Mouse (Mus musculus) midbrain, embryonic 15.5 days (tissue): ENCODE results near the gene Rgl1. TPM values are rescaled to one million over a fixed set of nuclear protein-coding genes. Genes with fewer than 3 reads are reported as not detected.
"Not testable (repeated sequence)": the region's sequence is repeated elsewhere in the genome, so short reads cannot be mapped to it uniquely, and the experiment has no call there.

Source experiments
- ATAC-seq: fragments of 200-750 bp; cut with Nextera tagmentation; replicated peaks from 2 replicates; pipeline ENCODE4 v1.8.0; 2017; ENCODE audit warnings: moderate TSS enrichment
- H3K27ac ChIP-seq: fragments of 300-500 bp; sonication (generic); 2 replicates; pipeline ENCODE4 v1.5.1; 2015; ENCODE audit warnings: mild to moderate bottlenecking, inconsistent platforms
- H3K27me3 ChIP-seq: fragments of 300-500 bp; sonication (generic); replicated peaks from 2 replicates; pipeline ENCODE4 v1.6.1; 2015; ENCODE audit warnings: inconsistent platforms
- H3K36me3 ChIP-seq: fragments of 300-500 bp; sonication (generic); replicated peaks from 2 replicates; pipeline ENCODE4 v1.6.1; 2015; ENCODE audit warnings: inconsistent platforms
- H3K4me1 ChIP-seq: fragments of 300-500 bp; sonication (generic); 2 replicates; pipeline ENCODE4 v1.6.1; 2015; ENCODE audit warnings: inconsistent platforms
- H3K4me2 ChIP-seq: fragments of 300-500 bp; sonication (generic); 2 replicates; pipeline ENCODE4 v1.6.1; 2015; ENCODE audit warnings: inconsistent platforms, mild to moderate bottlenecking, moderate library complexity
- H3K4me3 ChIP-seq: fragments of 300-500 bp; sonication (generic); 2 replicates; pipeline ENCODE4 v1.5.1; 2015; ENCODE audit warnings: mild to moderate bottlenecking, inconsistent platforms
- H3K9ac ChIP-seq: fragments of 300-500 bp; sonication (generic); 2 replicates; pipeline ENCODE4 v1.6.1; 2015; ENCODE audit warnings: mild to moderate bottlenecking, inconsistent platforms
- H3K9me3 ChIP-seq: fragments of 300-500 bp; sonication (generic); 2 replicates; pipeline ENCODE4 v1.6.1; 2016; ENCODE audit warnings: inconsistent platforms
- WGBS: fragments of 180-500 bp; shearing (Covaris S2); methylation state at CpG from one replicate; pipeline ENCODE4 v1.1.7; 2015; ENCODE audit warnings: mixed read lengths; 5-methylcytosine and 5-hydroxymethylcytosine counted together
- polyA plus RNA-seq: library from polyadenylated mRNA; unstranded; fragments of >200 nt; fragmentation: Nextera tagmentation; extraction: Ambion mirVana; gene quantifications from 2 replicates; pipeline ENCODE4 v1.2.1, GENCODE M21; 2015

Gene Rgl1
- polyA plus RNA-seq, 1 experiment from 2014 or later = 14.9 TPM

- Histone ChIP-seq H3K9me3 (no peaks in the 10 kb centered on the region), H3K4me1 (peaks cover 5% of the 10 kb centered on the region), H3K9ac (no peak overlapping the region), H3K4me2 (no peak overlapping the region), H3K27me3 (no peaks in the 10 kb centered on the region), H3K27ac (no peak overlapping the region), H3K4me3 (no peak overlapping the region), H3K36me3 (no peaks in the 10 kb centered on the region)
- WGBS = 72% methylated on average over 8 of the region's 8 CpGs
- ATAC-seq = no peak
Measured at GRCm38 (mm10) chr1:152795688-152796255, 29.6 kb upstream of the Rgl1 start.

GRCm38 (mm10) chr1:152793495-152794130 is 27.5 kb upstream of the Rgl1 start:
- Histone ChIP-seq H3K9me3 (no peaks in the 10 kb centered on the region), H3K4me3 (no peak overlapping the region), H3K27me3 (no peaks in the 10 kb centered on the region), H3K9ac (no peak overlapping the region), H3K4me2 (no peak overlapping the region), H3K4me1 (no peaks in the 10 kb centered on the region), H3K27ac (no peak overlapping the region), H3K36me3 (no peaks in the 10 kb centered on the region)
- ATAC-seq = no peak
- 31% methylated on average over 6 of the region's 6 CpGs for WGBS

GRCm38 (mm10) chr1:152792736-152793494 is 26.8 kb upstream of the Rgl1 start:
- Histone ChIP-seq H3K9ac (no peak overlapping the region), H3K27me3 (no peaks in the 10 kb centered on the region), H3K4me2 (no peak overlapping the region; the same call in 1 of the 2 replicates), H3K4me1 (no peaks in the 10 kb centered on the region), H3K36me3 (no peaks in the 10 kb centered on the region), H3K27ac (no peak overlapping the region), H3K4me3 (no peak overlapping the region), H3K9me3 (no peaks in the 10 kb centered on the region)
- no peak for ATAC-seq
- WGBS = 19% methylated on average over 12 of the region's 12 CpGs

- no peak overlapping the region for H3K27ac ChIP-seq
- ATAC-seq = no peak
Measured at GRCm38 (mm10) chr1:152791269-152791668, 25.1 kb upstream of the Rgl1 start.

GRCm38 (mm10) chr1:152790821-152791220 is 24.7 kb upstream of the Rgl1 start:
- H3K9me3 ChIP-seq = no peaks in the 10 kb centered on the region
- no peak overlapping the region for H3K27ac ChIP-seq
- H3K4me1 ChIP-seq = no peaks in the 10 kb centered on the region
- H3K4me3 ChIP-seq = no peak overlapping the region
- no peak overlapping the region for H3K4me2 ChIP-seq
- 28% methylated on average over 6 of the region's 6 CpGs for WGBS
- ATAC-seq = no peak
- H3K27me3 ChIP-seq = no peaks in the 10 kb centered on the region
- H3K36me3 ChIP-seq = no peaks in the 10 kb centered on the region
- H3K9ac ChIP-seq = no peak overlapping the region

More at GRCm38 (mm10) chr1:152791269-152791668, 25.1 kb upstream of the Rgl1 start:
- Histone ChIP-seq H3K9me3 (no peaks in the 10 kb centered on the region), H3K27me3 (no peaks in the 10 kb centered on the region), H3K36me3 (no peaks in the 10 kb centered on the region), H3K4me1 (no peaks in the 10 kb centered on the region), H3K4me3 (no peak overlapping the region), H3K4me2 (no peak overlapping the region), H3K9ac (no peak overlapping the region)
- 30% methylated on average over 4 of the region's 4 CpGs for WGBS

GRCm38 (mm10) chr1:152790254-152790653 is 24.1 kb upstream of the Rgl1 start:
- H3K4me2 ChIP-seq = no peak overlapping the region
- H3K4me3 ChIP-seq = no peak overlapping the region
- WGBS = 30% methylated on average over 12 of the region's 12 CpGs
- H3K27me3 ChIP-seq = no peaks in the 10 kb centered on the region
- no peak overlapping the region for H3K9ac ChIP-seq
- no peaks in the 10 kb centered on the region for H3K36me3 ChIP-seq
- no peaks in the 10 kb centered on the region for H3K9me3 ChIP-seq
- no peak for ATAC-seq
- no peak overlapping the region for H3K27ac ChIP-seq
- no peaks in the 10 kb centered on the region for H3K4me1 ChIP-seq

GRCm38 (mm10) chr1:152788121-152788660 is 22.0 kb upstream of the Rgl1 start:
- Histone ChIP-seq H3K9me3 (no peaks in the 10 kb centered on the region), H3K4me2 (no peak overlapping the region), H3K27me3 (no peaks in the 10 kb centered on the region), H3K4me1 (no peaks in the 10 kb centered on the region), H3K9ac (no peak overlapping the region), H3K27ac (no peak overlapping the region), H3K36me3 (no peaks in the 10 kb centered on the region), H3K4me3 (no peak overlapping the region)
- ATAC-seq = no peak
- 27% methylated on average over 4 of the region's 4 CpGs for WGBS

GRCm38 (mm10) chr1:152786953-152787352 is 20.8 kb upstream of the Rgl1 start:
- 93% methylated on average over 4 of the region's 4 CpGs for whole genome bisulfite sequencing
- Histone ChIP-seq H3K4me2 (no peak overlapping the region), H3K36me3 (no peaks in the 10 kb centered on the region), H3K27ac (no peak overlapping the region), H3K4me3 (no peak overlapping the region), H3K9me3 (no peaks in the 10 kb centered on the region), H3K27me3 (no peaks in the 10 kb centered on the region), H3K9ac (no peak overlapping the region), H3K4me1 (no peaks in the 10 kb centered on the region)
- no peak for ATAC-seq

GRCm38 (mm10) chr1:152785446-152785845 is 19.3 kb upstream of the Rgl1 start:
- H3K27me3 ChIP-seq, H3K4me1 ChIP-seq, H3K36me3 ChIP-seq, H3K4me3 ChIP-seq, H3K27ac ChIP-seq, H3K4me2 ChIP-seq, ATAC-seq, H3K9me3 ChIP-seq, H3K9ac ChIP-seq: not testable (repeated sequence)
- 87% methylated on average over 3 of the region's 3 CpGs for WGBS

GRCm38 (mm10) chr1:152784620-152785019 is 18.5 kb upstream of the Rgl1 start:
- no peaks in the 10 kb centered on the region for H3K36me3 ChIP-seq
- 98% methylated on average over 8 of the region's 8 CpGs for WGBS

GRCm38 (mm10) chr1:152779071-152779737 is 13.1 kb upstream of the Rgl1 start:
- H3K36me3 ChIP-seq = peaks cover 12% of the 10 kb centered on the region; the same call in 1 of the 2 replicates
- WGBS = 35% methylated on average over 10 of the region's 10 CpGs
- H3K4me3 ChIP-seq = no peak overlapping the region
- H3K4me2 ChIP-seq = no peak overlapping the region
- H3K27ac ChIP-seq = no peak overlapping the region
- no peak overlapping the region for H3K9ac ChIP-seq
- ATAC-seq = 0 out of 2 replicates have a peak, but pooled peaks have one; percentile 42
- no peaks in the 10 kb centered on the region for H3K27me3 ChIP-seq
- H3K4me1 ChIP-seq = no peaks in the 10 kb centered on the region
- H3K9me3 ChIP-seq = no peaks in the 10 kb centered on the region

More at GRCm38 (mm10) chr1:152784620-152785019, 18.5 kb upstream of the Rgl1 start:
- H3K9me3 ChIP-seq = no peaks in the 10 kb centered on the region
- no peak overlapping the region for H3K9ac ChIP-seq
- ATAC-seq = no peak
- no peaks in the 10 kb centered on the region for H3K27me3 ChIP-seq
- H3K27ac ChIP-seq = no peak overlapping the region
- no peaks in the 10 kb centered on the region for H3K4me1 ChIP-seq
- H3K4me3 ChIP-seq = no peak overlapping the region
- no peak overlapping the region for H3K4me2 ChIP-seq

- H3K27ac ChIP-seq, H3K4me2 ChIP-seq, ATAC-seq, H3K9me3 ChIP-seq, H3K27me3 ChIP-seq, H3K9ac ChIP-seq, H3K4me3 ChIP-seq, H3K4me1 ChIP-seq: not testable (repeated sequence)
- 93% methylated on average over 3 of the region's 3 CpGs for WGBS
- H3K36me3 ChIP-seq = peaks cover 34% of the 10 kb centered on the region
Measured at GRCm38 (mm10) chr1:152774601-152775000, 8.4 kb upstream of the Rgl1 start.
